Mouse (Mus musculus) ES-Bruce4 (cell line): ENCODE measurements around the gene Cd9. TPM values are rescaled to one million over a fixed set of nuclear protein-coding genes. Genes with fewer than 3 reads are reported as not detected.

Experiments used
- H3K27ac ChIP-seq: 2 replicates; pipeline ENCODE4 v1.5.1; 2012; ENCODE audit warnings: low read length, inconsistent platforms; ENCODE audit not compliant: insufficient read depth
- H3K27me3 ChIP-seq: 2 replicates; pipeline ENCODE4 v1.6.1; 2012; ENCODE audit warnings: mild to moderate bottlenecking, low read length, inconsistent platforms; ENCODE audit not compliant: control insufficient read depth, poor library complexity, insufficient read depth, severe bottlenecking
- H3K36me3 ChIP-seq: 2 replicates; pipeline ENCODE4 v1.6.1; 2012; ENCODE audit warnings: inconsistent platforms, mild to moderate bottlenecking, low read length, moderate library complexity; ENCODE audit not compliant: control insufficient read depth, poor library complexity, insufficient read depth, severe bottlenecking
- H3K4me1 ChIP-seq: one replicate; pipeline ENCODE4 v1.8.1; 2011; ENCODE audit warnings: low read length; ENCODE audit not compliant: control insufficient read depth, insufficient read depth
- H3K4me3 ChIP-seq: 2 replicates; pipeline ENCODE4 v1.5.1; 2011; ENCODE audit warnings: low read depth, mild to moderate bottlenecking, low read length
- H3K9ac ChIP-seq: 2 replicates; pipeline ENCODE4 v1.6.1; 2012; ENCODE audit warnings: low read depth, mild to moderate bottlenecking, inconsistent platforms; ENCODE audit not compliant: poor library complexity, severe bottlenecking
- H3K9me3 ChIP-seq: replicated peaks from 2 replicates; pipeline ENCODE4 v1.6.1; 2012; ENCODE audit warnings: mild to moderate bottlenecking, low read length, inconsistent platforms; ENCODE audit not compliant: control insufficient read depth, poor library complexity, insufficient read depth, severe bottlenecking
- CTCF ChIP-seq: IDR thresholded peaks from one replicate; pipeline ENCODE4 v1.8.1; 2011; ENCODE audit warnings: low read depth, low read length
- EP300 ChIP-seq: IDR thresholded peaks from 2 replicates; pipeline ENCODE4 v1.6.1; 2011; ENCODE audit warnings: low read depth, low read length; ENCODE audit not compliant: insufficient read depth
- POLR2A ChIP-seq: IDR thresholded peaks from one replicate; pipeline ENCODE4 v1.8.1; 2011; ENCODE audit warnings: low read length; ENCODE audit not compliant: insufficient read depth
- polyA plus RNA-seq: library from polyadenylated mRNA; stranded (reverse); fragments of >200 nt; gene quantifications from 2 replicates; pipeline ENCODE4 v1.2.4, GENCODE M21; 2011; ENCODE audit warnings: low read depth; ENCODE audit not compliant: missing spikeins, insufficient read depth, insufficient read length

Gene Cd9
- polyA plus RNA-seq, 1 experiment: 417 TPM

DNA sequence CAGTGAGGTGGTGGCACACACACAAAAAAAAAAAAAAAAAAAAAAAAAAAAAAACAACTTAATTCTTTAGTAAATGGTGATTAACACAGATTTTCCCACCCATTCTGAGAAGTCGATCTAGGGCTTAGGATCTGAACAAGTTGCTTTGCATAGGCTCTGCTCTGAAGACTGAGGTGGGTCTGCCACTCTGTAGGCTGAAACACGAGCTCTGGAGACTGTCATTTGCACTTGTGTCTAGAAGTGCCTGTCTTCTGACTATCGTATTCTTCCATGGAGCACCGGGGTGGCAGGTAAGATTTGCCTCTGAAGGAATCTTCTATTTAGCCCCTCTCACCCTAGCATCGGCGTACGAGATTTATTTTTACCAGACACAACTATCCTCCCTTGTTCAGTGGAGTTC is 62.1 kb downstream of the Cd9 start:
- Histone ChIP-seq H3K27me3 (no peaks in the 10 kb centered on the region), H3K4me3 (peak overlapping the region; percentile 47), H3K36me3 (no peaks in the 10 kb centered on the region), H3K9ac (peak overlapping the region; percentile 78), H3K4me1 (peaks cover 7% of the 10 kb centered on the region), H3K27ac (peak overlapping the region; percentile 99), H3K9me3 (no peaks in the 10 kb centered on the region)
- TF ChIP-seq POLR2A (no peak), EP300 (no peak), CTCF (no peak)

DNA sequence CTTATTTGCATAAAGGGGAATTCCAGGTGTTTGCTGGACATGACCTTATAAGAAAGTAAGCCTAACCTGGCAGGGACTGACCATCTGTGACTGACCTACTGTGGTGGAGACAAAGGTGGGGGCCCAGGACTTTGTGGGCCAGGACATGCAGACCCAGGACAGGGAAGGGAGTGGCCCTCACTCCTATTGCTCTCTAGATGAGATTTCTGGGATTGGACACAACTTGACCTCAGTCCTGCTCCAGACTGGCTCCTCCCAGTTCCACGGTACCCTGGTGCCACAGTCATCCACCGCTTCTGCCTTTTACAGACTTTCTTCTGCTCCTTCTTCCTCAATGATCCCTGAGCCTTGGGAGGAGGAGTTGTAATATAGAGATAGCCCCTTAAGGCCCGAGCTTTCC is 63.6 kb downstream of the Cd9 start:
- TF ChIP-seq POLR2A (no peak), CTCF (no peak), EP300 (peak; percentile 53; the same call in 1 of the 2 replicates)

DNA sequence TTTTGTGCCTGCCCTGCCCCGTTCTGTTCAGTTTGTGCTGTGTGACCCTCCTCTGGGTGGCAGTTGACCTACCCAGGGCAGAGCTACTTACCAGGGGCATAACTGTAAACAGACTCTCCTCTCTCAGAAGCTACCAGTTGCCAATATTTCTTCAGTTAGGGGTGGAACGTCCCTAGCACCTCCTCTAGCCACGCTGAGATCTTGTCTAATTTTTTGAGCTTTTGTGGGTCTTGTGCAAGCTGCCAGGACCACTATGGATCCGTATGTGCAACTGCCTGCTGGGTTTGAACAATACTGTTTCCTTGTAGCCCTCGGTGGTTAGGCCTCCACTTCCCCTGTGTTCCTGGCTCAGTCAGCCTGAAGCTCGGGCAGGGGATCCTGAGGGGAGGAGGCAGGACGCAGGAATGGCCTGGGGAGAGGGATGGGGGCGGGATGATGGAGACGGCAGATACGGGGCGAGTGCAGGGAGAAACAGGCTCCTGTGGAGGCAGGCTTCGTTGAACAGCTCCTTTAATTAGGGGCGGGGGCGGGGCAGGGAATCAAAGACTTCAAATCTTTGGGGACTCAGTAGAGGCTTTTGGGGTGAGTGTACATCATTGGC is 64.1 kb downstream of the Cd9 start:
- Histone ChIP-seq H3K27ac (peak overlapping the region; percentile 94), H3K9me3 (no peaks in the 10 kb centered on the region), H3K36me3 (no peaks in the 10 kb centered on the region), H3K27me3 (no peaks in the 10 kb centered on the region), H3K4me3 (peak overlapping the region; percentile 43), H3K4me1 (peaks cover 6% of the 10 kb centered on the region), H3K9ac (peak overlapping the region; percentile 46)
- TF ChIP-seq EP300: peak; percentile 84
- no peak for TF ChIP-seq CTCF
- TF ChIP-seq POLR2A: no peak

More for the DNA sequence above, 63.6 kb downstream of the Cd9 start:
- H3K9me3 ChIP-seq: no peaks in the 10 kb centered on the region
- peaks cover 9% of the 10 kb centered on the region for H3K4me1 ChIP-seq
- H3K27ac ChIP-seq: peak overlapping the region; percentile 94
- H3K4me3 ChIP-seq: no peak overlapping the region
- H3K9ac ChIP-seq: no peak overlapping the region
- no peaks in the 10 kb centered on the region for H3K36me3 ChIP-seq
- no peaks in the 10 kb centered on the region for H3K27me3 ChIP-seq

DNA sequence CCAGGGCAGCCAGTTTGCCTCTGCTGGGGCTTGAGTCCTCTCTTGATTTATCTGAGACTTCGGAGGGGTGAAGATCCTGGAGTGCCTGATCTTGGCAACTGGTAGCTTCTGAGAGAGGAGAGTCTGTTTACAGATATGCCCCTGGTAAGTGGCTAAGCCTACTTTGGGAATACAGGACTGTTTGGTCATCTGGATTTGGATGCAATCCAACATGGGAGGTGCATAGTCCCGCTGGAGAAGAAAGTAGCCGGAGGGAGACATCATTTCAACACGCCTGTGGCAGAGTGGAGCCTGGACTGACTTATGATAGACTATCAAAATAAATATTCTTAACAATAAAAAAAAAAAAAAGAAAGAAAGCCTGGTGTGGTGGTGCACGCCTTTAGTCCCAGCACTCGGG is 64.8 kb downstream of the Cd9 start:
- peak overlapping the region; percentile 68 for H3K27ac ChIP-seq
- TF ChIP-seq POLR2A: no peak
- TF ChIP-seq CTCF: no peak
- TF ChIP-seq EP300: no peak
- no peaks in the 10 kb centered on the region for H3K36me3 ChIP-seq
- H3K9ac ChIP-seq: peak overlapping the region; percentile 46; the same call in 1 of the 2 replicates
- no peaks in the 10 kb centered on the region for H3K27me3 ChIP-seq
- H3K4me3 ChIP-seq: no peak overlapping the region
- H3K4me1 ChIP-seq: peaks cover 6% of the 10 kb centered on the region
- no peaks in the 10 kb centered on the region for H3K9me3 ChIP-seq

DNA sequence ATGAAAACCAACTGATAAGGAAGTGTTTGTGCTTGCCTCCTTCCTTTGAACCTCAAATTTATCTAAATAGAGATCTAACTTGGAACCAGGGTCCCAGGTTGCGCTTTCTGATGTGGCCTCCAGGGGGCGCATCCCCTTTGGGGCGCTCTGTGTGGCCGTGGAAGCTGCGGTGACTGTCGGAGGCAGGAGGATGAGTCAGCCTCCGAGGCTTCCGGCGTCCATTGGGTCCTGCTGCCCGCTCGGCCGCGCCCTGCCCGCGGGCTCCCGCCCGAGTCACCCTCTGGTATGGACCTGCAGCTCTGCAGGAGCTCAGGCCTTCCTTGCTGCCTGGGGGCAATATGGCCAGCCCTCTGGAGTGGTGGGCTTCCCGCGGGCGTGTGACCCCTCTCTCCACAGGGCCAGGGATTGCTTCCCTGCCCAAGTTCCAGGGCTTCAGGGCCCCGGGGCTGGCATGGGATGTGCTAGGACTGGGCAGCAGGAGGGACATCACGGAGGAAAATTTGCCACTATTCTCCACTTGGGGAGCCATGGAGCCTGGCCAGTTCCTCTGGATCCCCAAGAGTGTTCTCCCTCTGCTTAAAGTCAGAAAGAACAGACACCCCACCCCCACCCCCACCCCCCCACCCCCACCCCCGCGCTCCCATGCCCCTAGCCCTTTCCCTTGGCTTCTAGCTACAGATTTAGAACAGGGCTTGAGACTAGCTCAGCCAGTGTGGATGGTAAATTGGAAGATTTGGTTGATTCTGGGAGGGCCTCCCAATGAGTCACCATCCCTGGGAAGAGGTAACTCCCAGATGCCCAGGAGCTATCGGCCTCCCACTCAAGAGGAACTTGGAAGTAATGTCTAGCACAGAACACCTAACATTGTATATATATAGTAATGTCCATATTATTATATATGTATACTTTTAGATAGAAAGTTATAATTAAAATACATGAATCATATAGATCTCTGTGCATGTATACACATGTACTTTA is 67.9 kb downstream of the Cd9 start:
- TF ChIP-seq POLR2A (no peak), EP300 (peak; percentile 81), CTCF (peak; percentile 85)
- Histone ChIP-seq H3K36me3 (no peaks in the 10 kb centered on the region), H3K27ac (peak overlapping the region; percentile 63), H3K9me3 (no peaks in the 10 kb centered on the region), H3K4me3 (peak overlapping the region; percentile 34), H3K9ac (peak overlapping the region; percentile 49), H3K4me1 (peaks cover 4% of the 10 kb centered on the region), H3K27me3 (no peaks in the 10 kb centered on the region)
